Mouse (Mus musculus) right cerebral cortex, postnatal 25 days (tissue): ENCODE data around the gene Gm10491.
"Not testable (repeated sequence)": the region's sequence is repeated elsewhere in the genome, so short reads cannot be mapped to it uniquely, and the experiment has no call there.

Experiments
- DNase-seq: peaks from one replicate; pipeline ENCODE4 v3.0.0; 2022

Gm10491 gene

DNA sequence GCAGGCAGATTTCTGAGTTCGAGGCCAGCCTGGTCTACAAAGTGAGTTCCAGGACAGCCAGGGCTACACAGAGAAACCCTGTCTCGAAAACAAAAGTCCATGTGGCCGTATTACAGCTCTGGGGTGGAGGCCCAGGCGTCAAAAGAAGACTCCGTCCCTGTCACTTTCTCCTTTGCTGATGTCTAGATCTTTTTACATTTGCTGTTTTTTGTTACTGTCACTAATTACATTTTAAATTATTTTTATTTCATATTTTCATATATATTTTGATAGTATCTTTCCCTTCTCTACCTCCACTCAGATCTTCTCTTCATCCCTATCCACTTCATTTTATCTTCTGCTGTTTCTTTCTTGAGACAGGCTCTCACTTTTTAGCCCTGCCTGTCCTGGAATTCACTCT is at the start of gene Gm10491:
Gm10491 (minus strand) TSS at position 101 of the 400 bp plus-strand sequence.
- DNase-seq: no peak

DNA sequence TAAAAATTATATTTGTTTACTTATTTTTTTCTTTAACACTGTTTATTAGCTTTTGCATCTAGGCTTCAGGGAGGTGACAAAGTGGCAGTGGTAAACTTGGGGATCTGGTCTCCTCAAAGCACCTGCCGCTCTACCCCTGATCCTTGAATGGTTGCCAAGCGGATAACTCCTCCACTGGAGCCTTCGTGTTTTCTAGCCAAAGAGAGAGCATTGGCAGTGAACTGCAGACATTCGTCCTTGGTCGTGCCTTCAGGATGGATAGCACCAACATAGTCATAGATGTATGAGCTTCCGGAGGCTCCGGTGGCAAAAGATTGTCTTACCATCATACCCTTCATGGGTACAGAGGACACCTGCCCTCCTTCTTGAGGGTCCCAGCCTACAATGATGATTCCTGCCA is 42.5 kb upstream of the Gm10491 start:
- no peak for DNase-seq

DNA sequence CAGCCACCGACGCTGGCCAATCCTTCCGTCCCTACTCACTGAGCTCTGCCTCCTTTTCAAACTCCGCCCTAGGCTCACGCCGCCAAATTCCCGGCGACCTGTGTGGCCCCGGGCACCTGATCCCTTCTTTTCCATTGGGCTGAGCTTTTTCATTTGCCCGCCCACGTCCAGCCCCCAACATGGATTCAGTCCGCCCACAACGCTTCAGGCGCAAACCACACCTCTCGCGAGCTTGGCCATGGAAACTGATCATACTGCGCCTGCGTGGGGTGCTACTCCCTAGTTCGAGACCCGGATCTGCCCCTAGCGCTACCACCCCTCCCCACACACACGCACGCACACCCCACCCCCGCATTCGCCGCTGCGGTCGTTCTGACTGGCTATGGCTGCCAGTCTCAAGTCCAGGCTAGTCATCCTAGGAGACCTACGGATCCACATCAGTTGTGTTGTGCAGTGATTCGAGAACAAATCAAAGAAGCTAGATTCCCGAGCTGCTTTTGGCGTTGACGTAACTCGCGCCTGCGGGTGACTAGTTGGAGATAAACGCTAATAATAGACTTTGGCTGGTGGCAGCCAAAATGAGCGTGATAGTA is 40.4 kb upstream of the Gm10491 start:
- DNase-seq: peak; percentile 91

DNA sequence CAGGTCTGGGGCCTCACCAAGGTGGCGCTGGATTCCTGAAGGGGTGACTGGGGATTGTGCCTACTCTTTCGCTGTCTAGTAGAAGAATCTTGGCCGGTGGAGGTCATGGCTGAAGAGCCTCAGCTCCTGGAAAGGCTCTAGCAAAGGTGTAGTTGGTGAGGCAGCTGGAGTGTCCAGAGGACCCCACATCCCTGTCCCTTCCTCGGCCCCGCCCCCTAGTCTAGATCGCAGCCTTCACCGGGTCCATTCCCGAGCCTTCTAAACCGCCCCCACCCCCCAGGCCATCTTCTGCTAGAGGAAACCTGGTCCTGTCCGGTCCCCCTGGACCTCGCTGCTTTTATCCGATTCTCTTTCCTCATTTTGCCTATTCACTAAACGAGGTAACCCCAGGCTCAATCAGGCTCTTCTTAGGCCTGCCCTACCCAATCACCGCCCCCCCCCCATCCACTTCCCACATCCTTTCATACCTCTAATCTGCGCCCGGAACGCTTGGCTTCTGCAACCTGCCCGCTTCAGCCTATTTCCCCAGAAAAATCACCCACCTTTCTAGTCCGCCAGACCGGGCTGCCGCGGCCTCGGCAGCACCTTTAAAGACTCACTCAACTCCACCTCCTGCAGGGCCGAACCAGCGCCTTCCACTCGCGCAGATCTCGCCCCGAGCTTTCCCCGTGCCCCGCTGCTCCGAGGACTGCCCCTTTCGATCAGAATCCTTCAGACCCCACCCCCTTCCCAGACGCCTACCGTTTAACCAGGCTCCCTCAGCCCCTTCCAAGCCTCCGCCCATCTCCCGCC is 39.7 kb upstream of the Gm10491 start, which contains the start of gene Hdac6:
Hdac6 (minus strand) TSS at position 782 of the 792 bp plus-strand sequence.
- DNase-seq: no peak

DNA sequence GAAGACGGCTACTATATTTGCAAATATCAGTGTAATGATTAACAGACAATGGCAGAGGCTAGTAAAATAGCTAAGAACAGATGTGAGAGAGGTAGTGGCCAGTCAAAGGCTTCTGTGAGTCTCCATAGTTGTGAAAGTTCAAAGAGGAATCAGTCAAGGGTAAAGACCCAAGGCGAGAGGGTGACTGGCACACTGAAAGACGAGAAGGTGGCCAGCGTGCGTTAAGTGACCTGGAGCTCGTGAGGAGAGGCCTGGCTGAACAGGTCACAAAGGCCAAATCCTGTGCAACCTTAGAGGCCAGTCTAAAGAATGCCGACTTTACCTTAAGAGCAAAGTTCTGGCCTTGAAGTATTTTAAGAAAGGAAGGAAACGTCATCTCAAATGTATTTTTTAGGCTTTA is 38.0 kb upstream of the Gm10491 start:
- DNase-seq: no peak

DNA sequence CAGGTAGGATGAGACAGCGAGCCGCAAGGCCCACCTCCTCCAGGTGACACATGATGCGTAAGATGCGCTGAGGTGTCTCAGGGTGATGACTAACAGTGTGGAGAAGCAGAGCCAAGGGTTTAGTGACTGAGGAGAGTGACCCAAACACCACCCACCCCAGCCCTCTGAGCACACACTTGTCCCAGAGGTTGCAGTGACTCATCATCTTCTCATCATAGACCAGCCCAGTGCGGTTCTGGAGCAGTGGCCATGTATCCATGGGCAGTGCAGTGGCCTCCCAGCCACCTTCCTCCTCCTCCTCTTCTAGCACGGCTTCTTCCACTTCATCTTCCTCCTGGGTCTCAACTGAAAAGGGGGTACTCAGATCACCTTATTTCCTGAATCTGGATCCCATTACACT is 30.0 kb upstream of the Gm10491 start:
- no peak for DNase-seq

DNA sequence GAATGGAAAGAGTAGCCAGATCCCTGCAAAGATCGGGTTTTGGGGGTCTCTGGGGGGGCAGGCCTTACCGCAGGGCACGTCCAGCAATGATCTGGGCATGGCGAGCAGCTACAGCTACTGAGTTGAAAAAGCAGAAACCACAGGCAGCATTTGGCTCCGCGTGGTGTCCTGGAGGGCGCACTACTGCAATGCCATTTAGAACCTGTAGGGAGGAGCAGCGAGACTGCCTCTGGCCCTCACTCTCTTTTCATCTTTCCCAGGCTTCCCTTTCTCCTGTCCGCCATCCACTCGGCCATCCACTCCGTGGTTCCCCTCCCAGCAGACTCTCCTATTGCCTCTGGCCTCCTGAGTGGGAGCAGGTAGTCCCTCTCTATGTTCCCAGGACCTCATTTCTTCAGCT is 29.2 kb upstream of the Gm10491 start:
- no peak for DNase-seq

DNA sequence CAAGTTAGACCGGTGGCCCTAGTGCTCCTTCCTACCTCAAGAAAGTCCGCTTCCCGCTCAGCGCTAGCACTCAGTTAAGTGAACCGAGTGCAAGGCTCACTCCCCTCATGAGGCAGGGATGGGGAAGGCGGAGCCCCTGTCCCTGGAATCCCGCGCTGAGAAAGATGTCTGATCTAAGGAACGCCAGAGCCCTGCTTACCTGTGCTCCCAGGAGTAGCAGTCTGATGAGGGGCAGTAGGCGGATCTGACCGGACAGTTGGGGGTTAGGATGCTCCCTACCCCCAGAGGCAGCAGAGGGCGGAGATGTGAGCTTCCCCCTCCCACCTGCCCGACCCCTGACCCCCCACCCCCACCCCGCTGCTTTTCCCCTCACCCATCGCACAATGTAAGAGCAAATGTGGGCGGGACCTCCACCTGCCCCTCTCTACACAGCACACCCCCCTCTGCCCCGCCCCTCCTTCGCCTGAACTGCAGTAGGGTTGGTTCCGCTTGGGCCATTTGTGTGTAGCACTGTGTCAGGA is 20.7 kb upstream of the Gm10491 start, which contains the start of gene Eras:
Eras (minus strand) TSS at position 338 of the 521 bp plus-strand sequence.
- DNase-seq: no peak

DNA sequence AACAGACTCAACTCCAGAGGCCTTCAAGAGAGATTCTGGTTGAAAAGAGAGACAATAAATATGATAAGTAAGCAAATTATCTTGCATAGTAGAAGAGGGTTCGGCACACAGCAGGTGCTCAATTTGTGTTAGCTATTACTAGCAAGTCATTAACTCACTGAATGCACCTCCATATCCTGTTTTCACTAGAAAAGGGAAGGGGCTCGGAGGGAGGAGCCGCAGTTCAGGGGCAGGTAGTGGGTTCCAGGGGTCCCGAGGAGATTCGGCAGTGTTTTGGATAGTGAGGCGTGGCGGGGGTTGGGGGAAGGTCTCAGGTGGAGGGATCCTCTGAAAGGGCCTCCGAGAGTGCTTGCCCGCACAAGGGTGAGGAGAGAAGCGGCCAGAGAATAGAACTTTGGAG is 19.5 kb upstream of the Gm10491 start:
- DNase-seq: no peak

DNA sequence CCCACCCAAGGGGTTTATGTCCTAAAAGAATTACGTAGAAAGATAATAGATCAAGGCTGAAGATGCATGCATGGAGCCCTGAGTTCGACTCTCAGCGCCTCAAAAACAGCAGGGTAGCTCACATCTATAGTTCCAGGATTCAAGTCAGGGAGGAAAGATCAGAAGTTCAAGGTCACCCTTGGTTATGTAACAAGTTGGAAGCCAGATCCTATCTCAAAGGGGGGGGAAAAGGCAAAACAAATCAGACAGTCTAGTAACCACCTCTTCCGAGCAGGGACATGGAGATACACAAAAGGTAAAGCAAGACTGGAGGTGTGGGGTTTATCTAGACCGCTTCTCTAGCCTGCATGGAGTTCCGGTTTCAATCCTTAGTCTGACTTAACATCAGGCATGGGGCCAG is 18.6 kb upstream of the Gm10491 start:
- DNase-seq: no peak

DNA sequence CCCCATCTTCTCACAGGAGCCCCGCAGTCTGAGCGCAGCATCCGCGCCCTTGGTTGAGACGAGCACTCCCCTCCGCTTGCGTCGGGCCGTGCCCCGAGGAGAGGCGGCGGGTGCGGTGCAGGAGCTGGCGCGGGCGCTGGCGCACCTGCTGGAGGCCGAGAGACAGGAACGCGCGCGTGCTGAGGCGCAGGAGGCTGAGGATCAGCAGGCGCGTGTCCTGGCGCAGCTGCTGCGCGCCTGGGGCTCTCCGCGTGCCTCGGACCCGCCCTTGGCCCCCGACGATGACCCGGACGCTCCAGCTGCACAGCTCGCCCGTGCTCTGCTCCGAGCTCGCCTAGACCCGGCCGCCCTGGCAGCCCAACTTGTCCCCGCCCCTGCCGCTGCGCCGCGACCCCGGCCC is 14.4 kb upstream of the Gm10491 start:
- no peak for DNase-seq

DNA sequence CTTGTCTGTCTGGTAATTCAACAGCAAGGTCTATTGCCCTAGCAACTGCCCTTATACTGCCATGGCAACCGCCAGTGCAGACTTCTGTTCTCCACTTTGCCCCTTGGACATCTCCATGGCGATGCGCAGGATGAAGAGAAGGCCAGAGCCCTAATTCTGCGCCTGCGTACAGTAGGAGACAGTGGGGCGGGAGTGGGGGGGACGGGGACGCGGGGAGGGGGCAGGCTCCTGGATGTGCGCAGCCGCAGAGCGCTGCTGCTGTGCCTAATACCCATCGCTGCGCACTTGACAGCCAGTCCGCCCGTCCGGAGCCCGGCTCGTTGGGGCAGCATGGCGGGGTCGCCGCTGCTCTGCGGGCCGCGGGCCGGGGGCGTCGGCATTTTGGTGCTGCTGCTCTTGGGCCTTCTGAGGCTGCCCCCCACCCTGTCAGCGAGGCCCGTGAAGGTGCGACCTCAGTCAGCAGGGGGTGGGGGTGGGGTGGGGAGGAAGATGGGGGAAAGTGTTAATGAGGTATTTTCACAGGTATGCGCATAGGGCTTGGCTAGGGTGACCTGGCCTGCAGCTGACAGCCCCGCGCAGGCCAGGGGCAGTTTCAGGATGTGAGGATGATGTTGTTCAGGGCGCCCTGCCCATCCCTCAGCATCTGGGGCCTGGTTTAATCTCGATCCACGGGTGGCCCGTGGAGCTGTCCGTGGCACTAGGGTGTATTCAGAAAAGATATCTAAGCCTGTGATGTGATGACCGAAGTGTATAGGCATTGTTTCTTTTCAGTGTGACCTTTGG is 12.2 kb upstream of the Gm10491 start, which contains the start of gene Pcsk1n:
Pcsk1n (plus strand) TSS at position 222 of the 783 bp plus-strand sequence.
- peak; percentile 42 for DNase-seq

DNA sequence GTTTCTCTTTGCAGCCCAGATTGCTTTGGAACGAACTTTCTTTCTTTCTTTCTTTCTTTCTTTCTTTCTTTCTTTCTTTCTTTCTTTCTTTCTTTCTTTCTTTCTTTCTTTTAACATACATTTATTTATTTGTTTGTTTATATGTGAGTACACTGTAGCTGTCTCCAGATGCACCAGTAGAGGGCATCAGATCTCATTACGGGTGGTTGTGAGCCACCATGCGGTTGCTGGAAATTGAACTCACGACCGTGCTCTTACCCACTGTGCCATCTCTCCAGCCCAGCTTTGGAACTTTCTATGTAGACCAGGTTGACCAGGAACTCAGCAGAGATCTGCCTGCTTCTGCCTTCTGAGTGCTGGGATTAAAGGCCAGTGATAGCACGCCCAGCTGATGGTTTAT is 10.3 kb upstream of the Gm10491 start:
- not testable (repeated sequence) for DNase-seq

DNA sequence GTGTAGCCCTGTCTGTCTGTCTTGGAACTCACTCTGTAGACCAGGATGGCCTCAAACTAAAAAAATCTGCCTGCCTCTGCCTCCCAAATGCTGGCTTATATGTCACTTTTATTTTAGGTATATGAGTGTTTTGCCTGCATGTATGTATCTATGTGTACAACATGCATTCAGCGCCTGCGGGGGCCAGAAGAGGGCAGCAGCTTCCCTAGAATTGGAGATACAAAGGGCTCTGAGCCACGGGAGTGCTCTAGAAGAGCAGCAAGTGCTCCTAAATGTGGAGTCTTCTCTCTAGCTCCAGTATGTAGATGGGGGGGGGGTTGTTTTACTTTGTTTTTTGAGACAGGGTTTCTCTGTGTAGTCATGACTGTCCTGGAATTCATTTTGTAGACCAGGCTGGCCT is 8.0 kb upstream of the Gm10491 start:
- DNase-seq: not testable (repeated sequence)

DNA sequence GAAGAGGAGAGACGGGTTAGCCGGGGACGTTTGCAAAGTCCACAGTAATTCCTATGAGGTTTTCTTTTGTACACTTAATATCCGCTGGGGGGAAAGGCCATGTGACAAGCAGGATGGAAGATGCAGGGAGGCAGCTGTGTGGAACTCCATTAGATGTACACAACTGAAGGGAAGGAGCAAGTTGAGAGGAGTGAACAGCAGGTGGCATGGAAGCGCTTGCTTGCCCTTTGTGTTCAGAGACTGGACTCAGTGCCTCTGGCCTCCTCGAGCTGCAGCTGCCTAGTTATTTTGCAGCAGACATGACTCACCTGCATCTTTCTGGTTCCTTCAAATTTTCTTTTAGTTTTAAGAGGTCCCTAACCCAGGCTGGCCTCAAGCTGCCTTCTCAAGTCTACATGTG is 2.8 kb upstream of the Gm10491 start:
- DNase-seq: no peak

DNA sequence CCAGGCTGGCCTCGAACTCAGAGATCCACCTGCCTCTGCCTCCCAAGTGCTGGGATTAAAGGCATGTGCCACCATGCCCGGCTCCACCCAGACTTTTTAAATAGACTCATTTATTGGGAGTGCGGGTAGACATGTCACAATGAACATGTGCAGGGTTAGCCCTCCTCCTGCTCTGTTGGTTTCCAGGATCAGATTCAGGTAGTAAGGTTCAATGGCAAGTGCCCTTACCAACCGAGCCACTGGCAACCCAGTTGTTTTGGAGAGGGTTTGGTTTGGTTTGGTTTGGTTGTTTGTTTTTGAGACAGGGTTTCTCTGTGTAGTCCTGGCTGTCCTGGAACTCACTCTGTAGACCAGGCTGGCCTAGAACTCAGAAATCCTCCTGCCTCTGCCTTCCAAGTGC is 1.6 kb upstream of the Gm10491 start, which contains the start of gene Gm10490:
Gm10490 (plus strand) TSS at position 301 of the 400 bp plus-strand sequence.
- not testable (repeated sequence) for DNase-seq

DNA sequence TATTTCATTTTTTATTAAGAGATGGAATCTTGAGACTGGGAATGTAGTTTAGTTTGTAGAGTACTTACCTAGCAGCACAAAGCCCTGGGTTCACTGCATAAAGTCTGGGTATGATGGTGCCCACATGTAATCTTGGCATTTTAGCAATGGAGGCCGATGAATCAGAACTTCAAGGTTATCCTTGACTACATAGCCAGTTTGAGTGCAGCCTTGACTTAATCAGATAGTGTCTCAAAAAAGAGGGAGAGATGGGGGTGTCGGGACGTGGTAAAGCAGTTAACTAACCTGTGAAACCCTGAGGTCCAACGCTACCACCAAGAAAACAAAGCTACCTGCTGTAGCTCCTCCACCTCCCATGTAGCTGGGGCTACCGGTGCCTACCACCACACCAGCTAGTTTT is 3.2 kb downstream of the Gm10491 start:
- no peak for DNase-seq

DNA sequence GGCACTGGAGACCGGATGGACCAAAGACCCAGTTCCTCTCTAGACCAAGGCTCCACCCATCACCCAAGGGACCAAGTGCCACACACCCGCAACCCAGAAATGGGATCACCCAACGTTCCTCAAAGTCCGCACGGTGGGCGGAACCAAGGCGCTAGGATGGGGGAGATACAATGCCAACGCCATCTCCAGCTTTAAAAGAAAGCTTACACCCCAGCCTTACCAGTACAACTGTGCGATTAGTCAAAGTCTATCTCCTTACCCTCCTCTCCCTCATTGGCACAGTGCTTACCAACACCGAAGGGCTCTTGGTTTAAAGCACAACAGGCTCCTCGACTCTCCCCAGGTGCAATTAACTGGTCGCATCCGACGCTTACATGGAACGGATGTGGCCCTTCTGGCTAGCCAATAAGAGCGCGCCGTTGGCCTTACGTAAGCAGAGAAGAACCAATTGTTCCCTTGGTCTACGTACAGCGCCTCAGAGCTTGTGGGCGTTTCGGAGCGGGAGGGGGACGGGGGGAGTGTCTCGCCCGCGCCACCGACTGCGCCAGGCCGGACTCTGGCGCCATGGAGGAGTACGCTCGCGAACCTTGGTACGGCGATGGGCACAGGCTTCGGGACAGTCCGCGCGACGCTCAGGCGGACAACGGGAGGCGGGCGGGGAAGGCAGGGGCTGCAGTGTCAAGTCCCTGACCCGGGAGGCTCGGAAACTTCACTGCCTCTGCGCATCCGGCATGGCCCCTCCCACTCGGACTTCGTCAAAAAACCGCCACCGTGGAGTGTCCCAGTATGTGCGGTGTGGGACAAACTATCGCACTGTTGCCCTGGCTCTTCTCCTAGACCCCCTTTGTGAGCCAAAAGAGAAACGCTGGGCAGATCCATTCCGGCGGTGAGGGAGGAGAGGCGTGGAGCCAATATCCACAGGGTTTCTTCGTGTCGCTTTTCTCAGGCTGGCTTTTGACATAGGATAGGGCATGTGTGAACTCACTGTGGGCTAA is 8.5 kb downstream of the Gm10491 start, which contains the start of the genes Pqbp1 and Timm17b:
Pqbp1 (minus strand) TSS at position 390 of the 995 bp plus-strand sequence.
Timm17b (plus strand) TSS at position 478 of the 995 bp plus-strand sequence.
- DNase-seq: peak; percentile 85

DNA sequence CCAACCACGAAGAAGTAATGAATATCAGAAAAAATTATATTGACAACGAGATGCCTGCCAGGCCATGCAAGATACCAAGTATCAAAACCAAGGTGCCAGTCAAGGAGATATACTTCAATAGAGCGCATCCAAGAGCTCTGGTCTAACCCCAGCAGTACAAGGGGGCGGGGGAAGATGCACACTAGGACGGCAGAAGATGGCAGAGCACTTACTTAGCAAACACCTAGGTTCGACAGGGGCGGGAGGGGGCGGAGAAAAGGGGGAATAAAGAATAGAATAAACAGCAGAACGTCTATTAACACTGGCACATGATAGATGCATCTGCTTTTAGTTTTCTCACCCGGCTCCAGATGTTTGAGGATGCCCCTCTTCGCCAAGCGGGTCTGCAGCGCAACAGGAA is 9.4 kb downstream of the Gm10491 start:
- no peak for DNase-seq

DNA sequence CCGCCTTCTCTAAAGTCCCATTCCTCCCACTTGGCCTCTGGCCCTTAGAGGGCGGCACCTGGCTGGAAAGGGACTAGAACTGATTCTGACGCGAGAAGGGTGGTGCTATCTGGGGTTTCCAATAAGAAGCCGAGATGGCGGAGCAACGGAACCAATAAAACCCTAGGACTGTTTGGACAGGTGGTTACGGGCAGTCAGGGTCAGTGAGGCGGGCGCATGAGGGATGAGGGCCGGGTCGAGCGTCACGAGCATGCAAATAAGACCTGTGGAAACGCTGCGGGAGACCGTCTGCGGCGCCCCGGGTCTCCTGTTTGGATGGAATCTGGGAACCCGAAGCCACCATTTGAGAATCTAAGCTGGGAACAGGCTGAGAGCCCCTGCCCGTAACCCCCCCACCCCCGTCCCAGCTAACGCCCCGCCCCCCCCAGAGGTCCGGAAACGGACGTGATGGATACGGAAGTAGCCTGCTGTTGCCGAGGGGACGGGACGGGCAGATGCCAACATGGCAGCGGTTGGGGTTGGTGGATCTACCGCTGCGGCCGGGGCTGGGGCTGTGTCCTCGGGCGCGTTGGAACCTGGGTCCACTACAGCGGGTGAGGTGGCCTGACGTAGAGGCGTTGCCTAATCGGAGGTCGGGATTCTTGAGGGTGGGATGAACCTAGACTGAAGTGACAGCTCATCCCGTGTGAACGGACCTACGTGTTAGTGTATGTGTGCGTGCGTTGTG is 23.6 kb downstream of the Gm10491 start, which contains the start of gene Slc35a2:
Slc35a2 (plus strand) TSS at position 188 of the 727 bp plus-strand sequence.
- peak; percentile 63 for DNase-seq

DNA sequence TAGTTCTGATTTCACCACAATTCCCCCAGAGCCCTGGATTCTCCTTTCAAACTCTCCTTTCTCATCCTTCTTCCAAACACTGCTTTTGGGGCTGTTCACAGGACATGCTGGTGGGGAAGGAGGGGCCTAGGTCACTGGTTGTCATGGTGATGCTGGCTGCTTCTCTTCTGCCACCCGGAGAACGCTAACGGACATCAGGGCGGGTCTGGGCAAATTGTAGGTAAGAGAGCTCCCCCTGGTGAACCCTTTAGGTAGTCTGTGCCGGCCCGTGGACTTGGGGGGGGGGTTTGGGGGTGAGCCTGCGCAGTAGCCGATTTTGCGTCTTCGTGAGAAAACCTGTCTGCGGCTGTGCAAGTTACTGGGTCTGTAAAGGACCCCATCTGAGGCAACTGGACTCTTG is 27.8 kb downstream of the Gm10491 start:
- peak; percentile 62 for DNase-seq
